Mouse (Mus musculus) limb, embryonic 12.5 days (tissue): Measurements from ENCODE around the gene Cdk20. TPM values are rescaled to one million over a fixed set of nuclear protein-coding genes. Genes with fewer than 3 reads are reported as not detected.
"Not testable (repeated sequence)": the region's sequence is repeated elsewhere in the genome, so short reads cannot be mapped to it uniquely, and the experiment has no call there.

ENCODE experiments used
- ATAC-seq: fragments of 200-750 bp; cut with Nextera tagmentation; 2 replicates; pipeline ENCODE4 v1.8.0; 2017; ENCODE audit warnings: low read depth, moderate TSS enrichment; ENCODE audit not compliant: insufficient number of reproducible peaks, insufficient read depth, low FRiP score, low TSS enrichment
- H3K27ac ChIP-seq: fragments of 300-500 bp; sonication (generic); 2 replicates; pipeline ENCODE4 v1.5.1; 2016; ENCODE audit warnings: mild to moderate bottlenecking, moderate library complexity
- H3K27me3 ChIP-seq: fragments of 300-500 bp; sonication (generic); 2 replicates; pipeline ENCODE4 v1.6.1; 2016; ENCODE audit warnings: mild to moderate bottlenecking, moderate library complexity
- H3K36me3 ChIP-seq: fragments of 300-500 bp; sonication (generic); 2 replicates; pipeline ENCODE4 v1.6.1; 2016; ENCODE audit warnings: mild to moderate bottlenecking, moderate library complexity
- H3K4me1 ChIP-seq: fragments of 300-500 bp; sonication (generic); replicated peaks from 2 replicates; pipeline ENCODE4 v1.6.1; 2016
- H3K4me2 ChIP-seq: fragments of 300-500 bp; sonication (generic); 2 replicates; pipeline ENCODE4 v1.6.1; 2016; ENCODE audit warnings: mild to moderate bottlenecking, moderate library complexity
- H3K4me3 ChIP-seq: fragments of 300-500 bp; sonication (generic); replicated peaks from 2 replicates; pipeline ENCODE4 v1.5.1; 2016; ENCODE audit warnings: mild to moderate bottlenecking
- H3K9ac ChIP-seq: fragments of 300-500 bp; sonication (generic); replicated peaks from 2 replicates; pipeline ENCODE4 v1.6.1; 2016; ENCODE audit warnings: mild to moderate bottlenecking, moderate library complexity
- H3K9me3 ChIP-seq: fragments of 300-500 bp; sonication (generic); 2 replicates; pipeline ENCODE4 v1.6.1; 2016; ENCODE audit warnings: mild to moderate bottlenecking, moderate library complexity
- WGBS: fragments of 180-500 bp; shearing (Covaris S2); methylation state at CpG from one replicate; pipeline ENCODE4 v1.1.7; 2016; 5-methylcytosine and 5-hydroxymethylcytosine counted together
- polyA plus RNA-seq: library from polyadenylated mRNA; unstranded; fragments of >200 nt; fragmentation: Nextera tagmentation; extraction: Ambion mirVana; gene quantifications from 2 replicates; pipeline ENCODE4 v1.2.1, GENCODE M21; 2016

The Cdk20 gene
- polyA plus RNA-seq, 1 experiment from 2014 or later: 18.1 TPM

GRCm38 (mm10) chr13:64448729-64449128 lies 16.6 kb downstream of the Cdk20 start:
- no peaks in the 10 kb centered on the region for H3K36me3 ChIP-seq
- H3K4me1 ChIP-seq: no peaks in the 10 kb centered on the region
- no peak overlapping the region for H3K9ac ChIP-seq
- no peaks in the 10 kb centered on the region for H3K27me3 ChIP-seq
- H3K27ac ChIP-seq: no peak overlapping the region
- no peaks in the 10 kb centered on the region for H3K9me3 ChIP-seq
- no peak for ATAC-seq
- 88% methylated on average over 5 of the region's 5 CpGs for WGBS
- no peak overlapping the region for H3K4me3 ChIP-seq
- H3K4me2 ChIP-seq: no peak overlapping the region

DNA sequence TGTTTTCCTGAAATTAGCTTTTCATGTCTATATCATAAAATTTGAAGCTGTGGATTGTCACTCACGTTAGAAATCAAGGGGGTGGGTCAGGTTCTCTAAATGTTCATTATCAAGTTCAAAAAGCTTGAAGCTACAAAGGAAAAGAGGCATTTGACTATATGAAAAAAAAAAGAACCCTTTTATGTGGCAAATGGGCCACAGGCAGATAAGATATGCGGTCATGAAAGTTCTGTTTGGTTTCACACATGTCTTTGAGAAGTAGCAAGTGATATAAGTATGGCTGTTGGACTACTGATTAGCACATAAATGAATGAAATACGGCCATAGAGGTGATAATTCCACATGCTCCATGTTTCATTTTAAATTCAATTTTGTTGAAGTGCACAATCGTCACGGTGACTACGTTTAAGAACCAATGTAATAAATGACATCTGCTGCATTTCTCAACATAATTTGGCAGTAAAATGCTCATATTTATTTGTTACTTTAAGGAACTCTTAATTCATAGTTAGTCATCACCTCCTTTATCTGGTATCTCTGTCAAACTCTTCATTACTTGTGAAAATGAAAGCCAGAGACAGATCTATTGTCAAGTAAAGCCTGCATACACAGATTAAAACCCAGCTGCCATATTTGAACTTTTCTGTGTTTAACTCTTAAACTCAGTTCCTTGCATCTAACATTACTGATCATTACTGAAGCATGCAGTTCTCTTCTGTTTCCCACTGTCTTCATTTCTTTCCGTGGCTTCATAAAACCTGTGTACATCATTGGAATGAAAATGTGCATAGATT lies 18.1 kb downstream of the Cdk20 start:
- H3K36me3 ChIP-seq: no peaks in the 10 kb centered on the region
- no peak overlapping the region for H3K4me3 ChIP-seq
- no peaks in the 10 kb centered on the region for H3K27me3 ChIP-seq
- no peak overlapping the region for H3K27ac ChIP-seq
- H3K4me2 ChIP-seq: no peak overlapping the region
- WGBS: 71% methylated on average over 7 of the region's 7 CpGs
- ATAC-seq: no peak
- no peaks in the 10 kb centered on the region for H3K4me1 ChIP-seq
- H3K9me3 ChIP-seq: no peaks in the 10 kb centered on the region
- no peak overlapping the region for H3K9ac ChIP-seq

DNA sequence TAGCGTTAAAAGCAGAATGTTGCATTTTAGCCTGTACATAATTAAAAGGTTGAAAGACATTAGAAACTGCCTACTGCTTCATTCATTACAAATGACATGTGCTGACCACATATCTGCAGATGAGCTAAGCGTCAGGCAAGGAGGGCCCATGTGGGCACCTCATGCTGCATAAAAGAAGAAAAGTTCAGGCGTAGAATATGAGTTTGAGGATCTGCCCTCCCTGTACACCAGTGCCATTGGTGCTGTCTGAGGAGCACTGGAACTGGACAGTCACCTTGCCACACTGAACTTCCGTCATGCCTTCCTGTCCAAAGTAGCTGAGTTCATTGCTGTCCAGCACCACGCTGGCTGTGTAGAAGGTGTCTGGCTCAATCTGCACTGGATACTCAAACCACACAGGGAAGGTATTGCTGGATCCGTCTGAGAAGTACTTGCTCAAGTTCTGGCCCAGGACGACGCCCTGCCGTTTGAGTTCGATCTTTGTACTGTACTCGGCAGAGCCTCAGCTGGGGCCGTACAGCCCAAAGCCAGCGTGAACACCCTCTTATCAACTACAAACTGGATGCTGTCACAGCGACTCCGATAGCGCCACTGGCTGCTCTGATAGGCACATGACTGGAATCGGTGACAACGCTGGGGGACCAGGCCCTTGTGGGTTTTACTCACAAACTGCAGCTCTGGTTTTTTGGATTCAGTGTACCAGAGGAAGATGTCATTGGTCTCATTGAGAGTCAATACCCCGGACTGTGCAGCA lies 25.3 kb downstream of the Cdk20 start:
- not testable (repeated sequence) for H3K27ac ChIP-seq, H3K27me3 ChIP-seq, ATAC-seq, H3K4me1 ChIP-seq, H3K4me3 ChIP-seq, H3K9ac ChIP-seq, H3K36me3 ChIP-seq, H3K4me2 ChIP-seq
- WGBS: 93% methylated on average over 19 of the region's 19 CpGs
- peaks cover 14% of the 10 kb centered on the region; the same call in 1 of the 2 replicates for H3K9me3 ChIP-seq

DNA sequence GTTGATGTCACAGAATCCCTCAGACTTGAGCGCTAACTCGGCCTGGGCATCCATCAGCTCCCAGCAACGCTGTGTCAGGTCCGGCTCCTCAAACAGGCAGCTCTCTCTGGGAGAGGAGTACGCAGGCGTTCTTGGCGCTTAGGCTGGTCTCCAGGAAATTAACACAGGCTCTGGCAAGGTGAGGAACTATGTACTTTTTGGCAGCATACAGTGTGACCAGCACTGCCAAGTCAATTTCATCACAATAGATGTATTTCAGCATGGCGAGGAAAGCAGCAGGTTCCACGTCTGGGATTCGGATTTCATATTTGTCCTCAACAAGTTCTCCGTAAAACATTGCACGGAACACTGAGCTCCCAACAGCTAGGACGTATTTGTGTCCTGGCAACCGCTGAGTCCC lies 26.1 kb downstream of the Cdk20 start:
- ATAC-seq: no peak

GRCm38 (mm10) chr13:64462581-64462980 lies 30.5 kb downstream of the Cdk20 start:
- no peaks in the 10 kb centered on the region for H3K4me1 ChIP-seq
- 88% methylated on average over 2 of the region's 2 CpGs for WGBS
- H3K4me3 ChIP-seq: no peak overlapping the region
- no peak for ATAC-seq
- H3K27ac ChIP-seq: no peak overlapping the region
- H3K27me3 ChIP-seq: no peaks in the 10 kb centered on the region
- peaks cover 14% of the 10 kb centered on the region; the same call in 1 of the 2 replicates for H3K9me3 ChIP-seq
- H3K36me3 ChIP-seq: no peaks in the 10 kb centered on the region
- no peak overlapping the region for H3K9ac ChIP-seq
- H3K4me2 ChIP-seq: no peak overlapping the region

More for the DNA sequence above, 26.1 kb downstream of the Cdk20 start:
- Histone ChIP-seq H3K27ac (no peak overlapping the region), H3K4me2 (no peak overlapping the region), H3K9me3 (peaks cover 14% of the 10 kb centered on the region; the same call in 1 of the 2 replicates), H3K27me3 (no peaks in the 10 kb centered on the region), H3K36me3 (no peaks in the 10 kb centered on the region), H3K4me1 (no peaks in the 10 kb centered on the region), H3K9ac (no peak overlapping the region), H3K4me3 (no peak overlapping the region)
- 93% methylated on average over 14 of the region's 14 CpGs for WGBS

GRCm38 (mm10) chr13:64465166-64465565 lies 33.1 kb downstream of the Cdk20 start:
- 75% methylated on average over 9 of the region's 9 CpGs for WGBS
- no peak overlapping the region for H3K4me2 ChIP-seq
- no peak for ATAC-seq
- no peak overlapping the region for H3K9ac ChIP-seq
- H3K36me3 ChIP-seq: no peaks in the 10 kb centered on the region
- H3K4me3 ChIP-seq: no peak overlapping the region
- H3K4me1 ChIP-seq: no peaks in the 10 kb centered on the region; the same call in 1 of the 2 replicates
- no peaks in the 10 kb centered on the region for H3K27me3 ChIP-seq
- peaks cover 14% of the 10 kb centered on the region; the same call in 1 of the 2 replicates for H3K9me3 ChIP-seq
- no peak overlapping the region for H3K27ac ChIP-seq

DNA sequence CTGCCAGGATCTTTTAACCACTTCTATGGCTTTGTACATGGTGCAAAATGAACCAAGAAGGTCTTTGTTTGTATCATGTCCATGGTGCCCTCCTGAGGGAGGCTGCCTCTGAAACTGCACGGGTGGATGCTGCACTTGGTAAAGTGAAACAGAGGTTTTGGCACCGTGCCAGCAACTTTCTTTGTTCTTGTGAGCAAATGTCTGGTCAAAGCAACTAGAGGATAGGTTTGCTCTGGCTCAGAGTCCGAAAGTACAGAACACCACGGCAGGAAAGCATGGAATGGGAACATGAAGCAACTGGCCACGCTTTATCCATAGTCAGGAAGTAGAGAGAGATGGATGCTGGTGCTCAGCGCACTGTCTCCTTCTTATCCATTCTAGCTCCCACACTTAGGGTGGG lies 35.8 kb downstream of the Cdk20 start:
- H3K4me2 ChIP-seq: no peak overlapping the region
- H3K4me1 ChIP-seq: no peaks in the 10 kb centered on the region; the same call in 1 of the 2 replicates
- no peak for ATAC-seq
- no peaks in the 10 kb centered on the region for H3K27me3 ChIP-seq
- H3K36me3 ChIP-seq: no peaks in the 10 kb centered on the region
- H3K4me3 ChIP-seq: no peak overlapping the region
- no peak overlapping the region for H3K27ac ChIP-seq
- WGBS: 78% methylated on average over 6 of the region's 6 CpGs
- no peaks in the 10 kb centered on the region for H3K9me3 ChIP-seq
- no peak overlapping the region for H3K9ac ChIP-seq

GRCm38 (mm10) chr13:64477968-64478367 lies 45.9 kb downstream of the Cdk20 start:
- ATAC-seq: no peak
- Histone ChIP-seq H3K27me3 (no peaks in the 10 kb centered on the region), H3K4me1 (no peaks in the 10 kb centered on the region), H3K4me3 (no peak overlapping the region), H3K36me3 (no peaks in the 10 kb centered on the region), H3K27ac (no peak overlapping the region), H3K4me2 (no peak overlapping the region), H3K9me3 (no peaks in the 10 kb centered on the region), H3K9ac (no peak overlapping the region)
- 76% methylated on average over 4 of the region's 4 CpGs for WGBS

GRCm38 (mm10) chr13:64479960-64480359 lies 47.8 kb downstream of the Cdk20 start:
- H3K4me1 ChIP-seq: no peaks in the 10 kb centered on the region
- H3K4me3 ChIP-seq: no peak overlapping the region
- no peaks in the 10 kb centered on the region for H3K27me3 ChIP-seq
- H3K36me3 ChIP-seq: no peaks in the 10 kb centered on the region
- H3K9ac ChIP-seq: no peak overlapping the region
- H3K27ac ChIP-seq: no peak overlapping the region
- ATAC-seq: no peak
- 75% methylated on average over 3 of the region's 3 CpGs for WGBS
- no peaks in the 10 kb centered on the region for H3K9me3 ChIP-seq
- no peak overlapping the region for H3K4me2 ChIP-seq

DNA sequence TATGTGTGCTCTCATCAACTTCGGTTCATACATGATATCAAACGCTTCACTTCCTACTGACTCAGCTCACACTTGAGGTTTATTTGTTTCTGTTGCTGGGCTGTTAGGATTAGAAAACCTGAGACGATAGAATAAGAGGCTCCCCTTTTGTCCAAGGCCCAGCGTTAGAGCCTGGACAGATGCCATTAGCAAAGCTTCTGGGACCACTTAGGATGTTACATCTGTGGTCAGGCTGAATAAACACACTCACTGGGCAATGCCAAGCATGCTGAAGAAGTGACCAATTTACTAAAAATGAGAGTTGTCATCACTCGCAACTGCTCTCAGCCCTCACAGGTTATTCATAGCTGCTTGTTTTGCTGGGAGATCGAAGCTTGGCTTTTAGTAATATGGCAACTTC lies 57.8 kb downstream of the Cdk20 start:
- Histone ChIP-seq H3K4me1 (no peaks in the 10 kb centered on the region), H3K27me3 (no peaks in the 10 kb centered on the region), H3K36me3 (no peaks in the 10 kb centered on the region), H3K9ac (no peak overlapping the region), H3K27ac (no peak overlapping the region), H3K4me3 (no peak overlapping the region), H3K4me2 (no peak overlapping the region), H3K9me3 (no peaks in the 10 kb centered on the region)
- no peak for ATAC-seq
- 87% methylated on average over 6 of the region's 6 CpGs for WGBS
